Mouse (Mus musculus): ENCODE data around the gene Sctr. TPM values are rescaled to one million over a fixed set of nuclear protein-coding genes. Genes with fewer than 3 reads are reported as not detected.

Gene Sctr
- total RNA-seq, 1 experiment from 2014 or later: not detected

DNA sequence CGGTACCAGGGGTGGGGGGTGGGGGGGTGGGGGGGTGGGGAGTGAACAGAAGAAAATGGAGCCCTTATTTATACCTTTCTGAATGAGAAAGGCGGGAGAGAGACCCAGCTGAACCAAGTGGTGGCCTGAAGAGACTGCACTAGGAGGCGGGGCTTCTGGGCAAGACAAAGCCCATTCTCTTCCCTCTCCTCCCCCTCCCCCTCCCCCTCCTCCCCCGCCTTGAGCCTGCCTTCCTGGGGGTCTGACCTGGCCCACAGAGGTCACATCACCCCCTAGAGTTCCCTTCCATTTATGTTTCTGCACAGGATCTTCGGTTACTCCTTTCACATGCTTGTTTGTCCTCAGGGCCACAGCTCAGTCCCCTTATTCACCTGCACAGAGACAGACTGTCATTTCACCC, 82.5 kb downstream of the Sctr start:
- no peak for ATAC-seq (replicated peaks; ENCODE audit: insufficient number of reproducible peaks, low FRiP score, low TSS enrichment, poor library complexity, severe bottlenecking)

GRCm38 (mm10) chr1:120090880-120091570, 84.3 kb downstream of the Sctr start:
- no peak for ATAC-seq (replicated peaks; ENCODE audit: insufficient number of reproducible peaks, low FRiP score, low TSS enrichment, poor library complexity, severe bottlenecking)

- peak; percentile 72; the same call in 1 of the 2 replicates for ATAC-seq (replicated peaks; ENCODE audit: insufficient number of reproducible peaks, low FRiP score, low TSS enrichment, poor library complexity, severe bottlenecking)
Measured at GRCm38 (mm10) chr1:120093482-120094134, 86.9 kb downstream of the Sctr start.

DNA sequence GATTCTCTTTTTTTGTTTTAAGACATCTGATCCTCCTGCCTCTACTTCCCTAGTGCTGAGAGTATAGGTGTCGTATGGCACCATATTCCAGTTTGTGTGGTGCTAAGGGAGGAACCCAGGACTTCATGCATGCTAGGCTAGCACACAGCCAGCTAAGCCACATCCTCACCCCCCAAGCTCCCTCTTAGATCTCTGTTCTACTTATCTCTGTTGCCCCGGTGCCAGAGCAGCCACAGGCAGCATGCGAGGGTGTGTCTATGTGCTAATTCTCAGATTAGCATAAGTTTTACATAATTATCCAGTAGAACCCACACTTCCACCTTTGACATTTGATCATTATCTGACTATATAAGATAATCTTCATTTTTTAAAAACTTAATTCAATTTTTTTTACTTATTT, 88.2 kb downstream of the Sctr start:
- no peak for ATAC-seq (replicated peaks; ENCODE audit: insufficient number of reproducible peaks, low FRiP score, low TSS enrichment, poor library complexity, severe bottlenecking)

DNA sequence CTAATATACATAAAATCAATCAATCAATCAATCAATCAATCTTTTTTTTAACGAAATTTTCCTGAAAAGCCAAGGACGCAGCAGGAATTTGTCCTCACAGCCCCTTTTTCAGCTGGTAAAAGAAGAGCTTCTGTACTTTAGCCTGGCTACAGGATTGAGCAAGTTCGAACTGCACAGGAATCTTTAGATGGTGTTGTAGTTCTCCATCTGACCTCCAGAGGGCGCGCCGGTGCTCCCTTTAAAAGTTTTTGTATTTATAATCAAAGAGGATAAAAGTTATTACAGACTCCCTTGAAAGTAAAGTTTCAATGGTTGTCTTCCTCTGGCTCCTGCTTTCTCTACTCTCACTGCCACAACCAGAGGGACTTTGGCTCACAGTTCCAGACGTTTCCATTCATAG, 91.6 kb downstream of the Sctr start:
- no peak for ATAC-seq (replicated peaks; ENCODE audit: insufficient number of reproducible peaks, low FRiP score, low TSS enrichment, poor library complexity, severe bottlenecking)

DNA sequence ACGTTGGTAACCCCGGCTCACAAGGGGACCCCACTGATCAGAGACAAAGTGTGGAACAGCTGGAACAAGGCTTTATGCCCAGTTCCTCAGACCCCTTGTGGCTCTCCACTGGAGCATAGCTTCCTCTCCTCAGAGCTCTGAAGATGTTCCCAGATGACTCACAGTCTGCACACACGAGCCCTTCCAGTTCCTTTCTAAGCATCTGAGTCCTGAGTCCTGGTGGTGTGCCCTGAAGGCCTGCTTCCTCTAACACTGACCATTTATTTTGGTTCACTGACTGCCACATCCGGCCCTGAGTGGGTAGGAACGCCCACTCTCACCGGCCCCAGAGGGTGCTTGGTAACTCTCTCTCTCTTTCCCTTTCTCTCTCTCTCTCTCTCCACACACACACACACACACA, 92.8 kb downstream of the Sctr start:
- peak; percentile 79 for ATAC-seq (replicated peaks; ENCODE audit: insufficient number of reproducible peaks, low FRiP score, low TSS enrichment, poor library complexity, severe bottlenecking)

DNA sequence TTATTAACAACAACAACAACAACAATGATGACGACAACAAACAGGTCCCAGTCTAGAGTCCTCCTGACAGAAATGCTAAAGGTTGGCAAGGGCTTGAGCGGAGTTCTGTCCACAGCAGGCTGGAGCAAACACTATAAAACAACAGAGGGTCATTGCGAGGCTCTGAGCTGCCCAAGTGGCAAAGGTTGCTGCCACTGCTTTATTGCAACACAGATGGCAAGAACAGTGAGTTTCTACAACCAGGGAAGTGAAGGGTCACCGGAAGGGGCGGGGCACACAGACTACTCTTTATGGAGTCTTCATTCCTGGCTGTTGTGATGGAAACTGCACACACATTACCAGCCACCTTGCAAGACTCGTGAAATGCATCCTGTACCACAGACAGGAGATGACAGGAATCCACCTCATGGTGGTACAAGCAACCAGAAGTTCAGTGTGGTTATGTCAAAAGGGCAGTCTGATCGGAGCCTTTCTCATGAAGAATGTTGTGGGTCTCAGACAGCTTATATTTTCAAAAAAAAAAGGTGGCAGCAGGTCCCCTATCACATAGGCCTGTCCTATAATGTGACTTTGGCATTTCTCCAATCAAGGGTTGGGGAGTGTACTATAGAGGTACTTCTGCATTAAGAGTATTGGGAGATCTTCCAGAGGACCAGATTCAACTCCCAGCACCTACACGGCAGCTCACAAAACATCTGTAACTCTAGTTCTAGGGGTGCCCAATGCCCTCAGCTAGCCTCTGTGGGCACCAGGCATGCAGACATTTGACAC, 93.9 kb downstream of the Sctr start:
- ATAC-seq (replicated peaks; ENCODE audit: insufficient number of reproducible peaks, low FRiP score, low TSS enrichment, poor library complexity, severe bottlenecking): no peak

GRCm38 (mm10) chr1:120101227-120101609, 94.5 kb downstream of the Sctr start:
- no peak for ATAC-seq (replicated peaks; ENCODE audit: insufficient number of reproducible peaks, low FRiP score, low TSS enrichment, poor library complexity, severe bottlenecking)

- ATAC-seq (replicated peaks; ENCODE audit: insufficient number of reproducible peaks, low FRiP score, low TSS enrichment, poor library complexity, severe bottlenecking): 0 out of 2 replicates have a peak, but pooled peaks have one; percentile 17
Measured at GRCm38 (mm10) chr1:120105556-120105959, 98.9 kb downstream of the Sctr start.

GRCm38 (mm10) chr1:120109741-120110432, 103.2 kb downstream of the Sctr start:
- ATAC-seq (replicated peaks; ENCODE audit: insufficient number of reproducible peaks, low FRiP score, low TSS enrichment, poor library complexity, severe bottlenecking): no peak

GRCm38 (mm10) chr1:120111766-120112165, 105.1 kb downstream of the Sctr start:
- ATAC-seq (replicated peaks; ENCODE audit: insufficient number of reproducible peaks, low FRiP score, low TSS enrichment, poor library complexity, severe bottlenecking): no peak

DNA sequence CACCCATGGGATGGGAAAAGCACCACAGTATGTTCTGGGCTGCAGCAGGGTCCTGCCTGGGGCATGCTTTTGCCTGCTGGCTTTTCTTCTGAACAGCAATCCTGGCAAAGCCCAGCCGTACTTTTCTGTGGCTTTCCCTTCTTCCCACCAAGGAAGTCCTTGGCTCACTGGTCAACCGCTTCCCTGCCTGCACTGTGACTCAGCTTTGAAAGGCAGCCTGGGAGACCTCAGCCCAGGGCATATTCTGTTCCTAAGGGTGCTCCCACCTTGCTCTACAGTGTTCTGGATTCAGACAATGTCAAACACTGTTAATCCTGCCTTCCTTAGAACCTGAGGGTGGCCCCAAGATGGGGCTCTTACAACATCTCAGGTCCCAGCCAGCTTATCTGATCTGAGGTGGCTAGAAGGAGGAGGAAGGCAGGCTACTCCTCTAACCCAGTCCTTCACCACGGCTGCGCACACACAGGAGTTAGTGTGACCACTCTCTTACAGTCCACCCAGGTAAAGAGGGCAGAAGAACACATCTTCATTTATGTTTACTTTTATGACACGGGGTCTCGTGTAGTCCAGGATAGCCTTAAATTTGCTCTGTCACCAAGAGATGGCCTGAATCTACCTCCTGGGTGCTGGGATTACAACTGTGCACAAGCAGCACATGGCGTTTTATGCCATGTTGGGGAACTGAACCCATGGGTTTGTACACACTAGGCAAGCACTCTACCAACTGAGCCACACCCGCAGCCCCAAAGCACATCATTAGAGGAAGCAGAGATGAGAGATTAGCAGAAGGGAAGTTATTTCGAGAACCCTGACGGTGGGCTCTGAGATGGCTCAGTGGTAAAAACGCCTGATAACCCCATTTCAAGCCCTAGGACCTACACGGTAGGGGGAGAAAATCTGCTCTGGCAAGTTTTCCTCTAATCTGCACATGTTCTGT, 105.8 kb downstream of the Sctr start:
- ATAC-seq (replicated peaks; ENCODE audit: insufficient number of reproducible peaks, low FRiP score, low TSS enrichment, poor library complexity, severe bottlenecking): peak; percentile 55

Other genes starting within 250 kb of the Sctr start
- gene Ptpn4, start 169.3 kb upstream of the Sctr start, total RNA-seq (2017): 20.2 to 103 TPM (median 20.9 TPM) in 3 replicates
- 0.64 to 3.5 TPM (median 0.76 TPM) in 3 replicates for gene Tmem177, start 93.7 kb upstream of the Sctr start, total RNA-seq (2017)
- gene Cfap221, start 9.7 kb upstream of the Sctr start, total RNA-seq (2017): not detected in 3 replicates
- gene Tmem37, start 67.2 kb downstream of the Sctr start, total RNA-seq (2017): 3.2 to 9.4 TPM (median 8.2 TPM) in 3 replicates
- 183 to 239 TPM (median 190 TPM) in 3 replicates for gene Dbi, start 114.2 kb downstream of the Sctr start, total RNA-seq (2017)
- gene 3110009E18Rik, start 114.3 kb downstream of the Sctr start, total RNA-seq (2017): 3.0 to 10.3 TPM (median 8.4 TPM) in 3 replicates